Mouse (Mus musculus): ENCODE results near the gene Mettl8. TPM values are rescaled to one million over a fixed set of nuclear protein-coding genes. Genes with fewer than 3 reads are reported as not detected.

Mettl8 gene
- polyA plus RNA-seq, 1 experiment from 2014 or later, result 20.4 TPM

DNA sequence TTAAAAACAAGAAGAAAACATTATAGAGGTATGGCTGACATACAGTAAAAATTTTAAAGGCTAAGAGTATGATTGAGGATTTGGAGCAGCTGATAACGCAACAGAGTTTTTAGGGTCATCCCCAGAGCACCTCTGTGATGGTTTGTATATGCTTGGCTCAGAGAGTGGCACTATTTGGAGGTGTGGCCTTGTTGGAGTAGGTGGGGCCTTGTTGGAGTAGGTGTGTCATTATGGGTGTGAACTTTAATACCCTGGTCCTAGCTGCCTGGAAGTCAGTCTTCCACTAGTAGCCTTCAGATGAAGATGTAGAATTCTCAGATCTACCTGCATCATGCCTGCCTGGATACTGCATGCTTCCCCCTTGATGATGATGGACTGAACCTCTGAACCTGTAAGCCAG, 131.3 kb downstream of the Mettl8 start:
- WGBS, result 85% methylated on average over 1 of the region's 1 CpGs
- H3K9me3 ChIP-seq (ENCODE audit: control insufficient read depth, low read length), result no peaks in the 10 kb centered on the region
- H3K27ac ChIP-seq (replicated peaks; ENCODE audit: low read depth, low read length), result no peak overlapping the region
- no peak overlapping the region for H3K9ac ChIP-seq (ENCODE audit: low read length)
- DNase-seq (ENCODE audit: low spot score) (no peak), ATAC-seq (ENCODE audit: insufficient number of reproducible peaks, low FRiP score, low TSS enrichment, low read depth) (no peak)
- no peaks in the 10 kb centered on the region for H3K27me3 ChIP-seq (ENCODE audit: control insufficient read depth, insufficient read depth, low read length)
- no peaks in the 10 kb centered on the region; the same call in 1 of the 2 replicates for H3K4me1 ChIP-seq (ENCODE audit: control insufficient read depth, insufficient read depth, low read length)
- no peaks in the 10 kb centered on the region for H3K36me3 ChIP-seq (ENCODE audit: control insufficient read depth, insufficient read depth, low read length)
- H3K4me3 ChIP-seq (ENCODE audit: low read depth, low read length), result no peak overlapping the region
- H3K4me2 ChIP-seq (ENCODE audit: low read depth, severe bottlenecking), result no peak overlapping the region

DNA sequence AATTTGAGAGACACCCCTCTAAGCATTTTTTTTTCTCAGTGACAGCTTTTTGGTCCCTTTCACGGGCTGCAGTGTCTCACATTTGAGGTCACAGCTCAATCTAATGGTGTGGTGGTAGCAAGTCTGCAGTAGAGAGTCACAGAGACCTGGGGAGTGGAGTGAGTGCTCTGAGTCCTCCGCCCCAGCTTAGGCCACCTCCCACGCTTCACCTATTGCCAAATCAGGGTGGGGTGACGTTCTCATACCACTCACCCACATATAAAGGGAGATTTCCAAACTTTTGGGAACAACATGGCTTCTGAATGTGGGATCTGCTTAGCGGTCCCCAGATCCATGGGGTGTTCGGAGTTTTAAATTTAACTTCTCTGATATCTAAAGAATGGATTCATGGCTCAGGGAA, 132.6 kb downstream of the Mettl8 start:
- Histone ChIP-seq H3K4me1 (ENCODE audit: control insufficient read depth, insufficient read depth, low read length) (no peaks in the 10 kb centered on the region; the same call in 1 of the 2 replicates), H3K27ac (replicated peaks; ENCODE audit: low read depth, low read length) (no peak overlapping the region), H3K36me3 (ENCODE audit: control insufficient read depth, insufficient read depth, low read length) (no peaks in the 10 kb centered on the region), H3K4me3 (ENCODE audit: low read depth, low read length) (no peak overlapping the region), H3K4me2 (ENCODE audit: low read depth, severe bottlenecking) (no peak overlapping the region), H3K27me3 (ENCODE audit: control insufficient read depth, insufficient read depth, low read length) (no peaks in the 10 kb centered on the region), H3K9me3 (ENCODE audit: control insufficient read depth, low read length) (no peaks in the 10 kb centered on the region), H3K9ac (ENCODE audit: low read length) (no peak overlapping the region)
- 73% methylated on average over 6 of the region's 6 CpGs for WGBS
- no peak for ATAC-seq (ENCODE audit: insufficient number of reproducible peaks, low FRiP score, low TSS enrichment, low read depth)
- DNase-seq (ENCODE audit: low spot score), result no peak

DNA sequence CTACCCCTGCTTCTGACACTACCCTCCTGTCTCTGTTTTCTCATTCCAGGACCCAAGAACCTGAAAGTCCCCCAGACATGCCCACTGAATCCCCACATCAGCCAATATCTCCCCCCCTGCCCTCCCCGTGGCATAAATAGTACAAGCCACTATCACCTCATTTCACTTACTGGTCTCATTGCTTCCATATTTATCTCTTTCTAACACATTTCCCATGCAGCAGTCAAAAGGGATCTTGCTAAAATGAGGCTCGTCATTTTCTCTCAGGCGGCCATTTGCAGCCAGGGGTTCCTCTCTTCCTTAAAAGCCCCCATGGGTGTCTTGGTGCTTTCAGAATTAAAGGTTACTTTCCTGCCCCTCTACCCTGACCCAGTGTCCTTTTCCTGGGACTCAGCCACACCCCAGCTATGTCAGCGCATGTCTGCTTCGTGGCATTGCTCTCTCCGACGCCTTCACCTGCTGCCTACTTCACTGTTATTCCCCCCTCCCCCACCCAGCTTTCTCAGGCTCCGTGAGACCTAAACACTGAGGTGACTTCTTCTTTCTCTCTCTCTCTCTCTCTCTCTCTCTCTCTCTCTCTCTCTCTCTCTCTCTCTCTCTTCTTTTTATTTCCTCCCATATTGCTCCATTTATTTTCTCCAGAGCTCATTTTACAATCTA, 134.3 kb downstream of the Mettl8 start:
- no peak for DNase-seq (ENCODE audit: low spot score)
- no peaks in the 10 kb centered on the region for H3K9me3 ChIP-seq (ENCODE audit: control insufficient read depth, low read length)
- no peak overlapping the region for H3K27ac ChIP-seq (replicated peaks; ENCODE audit: low read depth, low read length)
- H3K4me1 ChIP-seq (ENCODE audit: control insufficient read depth, insufficient read depth, low read length), result no peaks in the 10 kb centered on the region; the same call in 1 of the 2 replicates
- WGBS, result 60% methylated on average over 8 of the region's 8 CpGs
- no peak overlapping the region for H3K9ac ChIP-seq (ENCODE audit: low read length)
- no peaks in the 10 kb centered on the region for H3K36me3 ChIP-seq (ENCODE audit: control insufficient read depth, insufficient read depth, low read length)
- no peak for ATAC-seq (ENCODE audit: insufficient number of reproducible peaks, low FRiP score, low TSS enrichment, low read depth)
- no peak overlapping the region for H3K4me3 ChIP-seq (ENCODE audit: low read depth, low read length)
- H3K27me3 ChIP-seq (ENCODE audit: control insufficient read depth, insufficient read depth, low read length), result no peaks in the 10 kb centered on the region
- no peak overlapping the region for H3K4me2 ChIP-seq (ENCODE audit: low read depth, severe bottlenecking)

DNA sequence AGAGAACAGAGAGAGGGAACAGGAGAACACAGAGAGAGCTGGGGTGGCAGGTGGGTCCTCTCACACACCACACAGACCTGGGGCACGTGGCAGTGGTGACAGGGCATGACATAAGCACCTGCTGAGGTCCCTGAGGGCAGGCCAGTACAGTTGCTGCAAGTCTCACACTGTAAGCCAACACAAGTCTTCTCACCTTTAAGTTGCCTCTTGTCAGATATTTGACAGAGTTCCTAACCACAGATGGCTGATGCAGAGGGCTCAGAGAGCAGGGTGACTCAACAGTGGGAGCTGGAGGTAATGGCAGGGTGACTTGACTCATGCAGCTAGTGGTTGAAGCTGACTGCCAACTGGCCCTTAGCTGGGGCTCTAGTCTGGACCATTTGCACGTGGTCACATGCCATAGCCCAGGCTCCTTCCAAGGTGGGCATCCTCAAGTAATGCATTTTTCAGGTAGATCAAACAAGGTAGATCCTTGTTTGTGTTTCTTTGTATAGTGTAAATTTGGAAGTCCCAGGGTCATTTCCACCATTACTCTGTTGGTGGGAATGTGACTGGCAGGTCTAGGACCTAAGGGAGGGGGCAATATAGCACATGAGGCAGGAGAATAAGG, 135.4 kb downstream of the Mettl8 start:
- ATAC-seq (ENCODE audit: insufficient number of reproducible peaks, low FRiP score, low TSS enrichment, low read depth), result no peak
- 70% methylated on average over 2 of the region's 2 CpGs for WGBS

DNA sequence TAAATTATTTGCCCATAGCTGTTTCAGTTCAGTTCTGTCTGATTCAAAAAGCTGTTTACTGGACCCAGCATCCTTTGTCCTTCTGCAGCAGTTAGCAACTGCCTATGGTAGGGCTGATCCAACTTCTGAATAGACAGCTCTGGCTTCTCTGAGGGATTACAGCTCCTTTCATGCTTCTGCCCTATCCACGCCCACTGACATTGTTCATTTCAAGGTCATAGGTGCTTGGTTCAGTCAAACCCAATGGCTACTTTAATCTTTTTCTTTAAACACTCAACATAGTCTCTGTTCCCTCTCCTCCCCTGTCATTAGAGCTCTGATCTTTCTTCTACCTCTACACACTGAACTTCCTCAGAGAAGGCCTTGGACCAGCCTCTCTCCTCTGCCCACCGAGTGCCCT, 136.9 kb downstream of the Mettl8 start:
- Histone ChIP-seq H3K27me3 (ENCODE audit: control insufficient read depth, insufficient read depth, low read length) (no peaks in the 10 kb centered on the region), H3K9me3 (ENCODE audit: control insufficient read depth, low read length) (no peaks in the 10 kb centered on the region), H3K36me3 (ENCODE audit: control insufficient read depth, insufficient read depth, low read length) (no peaks in the 10 kb centered on the region), H3K9ac (ENCODE audit: low read length) (no peak overlapping the region), H3K4me3 (ENCODE audit: low read depth, low read length) (no peak overlapping the region), H3K27ac (replicated peaks; ENCODE audit: low read depth, low read length) (no peak overlapping the region), H3K4me1 (ENCODE audit: control insufficient read depth, insufficient read depth, low read length) (no peaks in the 10 kb centered on the region; the same call in 1 of the 2 replicates), H3K4me2 (ENCODE audit: low read depth, severe bottlenecking) (no peak overlapping the region)
- WGBS, result 87% methylated on average over 2 of the region's 2 CpGs
- ATAC-seq (ENCODE audit: insufficient number of reproducible peaks, low FRiP score, low TSS enrichment, low read depth), result no peak
- no peak for DNase-seq (ENCODE audit: low spot score)

More for the DNA sequence above, 135.4 kb downstream of the Mettl8 start:
- Histone ChIP-seq H3K4me3 (ENCODE audit: low read depth, low read length) (no peak overlapping the region), H3K9ac (ENCODE audit: low read length) (no peak overlapping the region), H3K4me1 (ENCODE audit: control insufficient read depth, insufficient read depth, low read length) (no peaks in the 10 kb centered on the region; the same call in 1 of the 2 replicates), H3K27ac (replicated peaks; ENCODE audit: low read depth, low read length) (no peak overlapping the region), H3K36me3 (ENCODE audit: control insufficient read depth, insufficient read depth, low read length) (no peaks in the 10 kb centered on the region), H3K4me2 (ENCODE audit: low read depth, severe bottlenecking) (no peak overlapping the region), H3K27me3 (ENCODE audit: control insufficient read depth, insufficient read depth, low read length) (no peaks in the 10 kb centered on the region), H3K9me3 (ENCODE audit: control insufficient read depth, low read length) (no peaks in the 10 kb centered on the region)
- DNase-seq (ENCODE audit: low spot score), result no peak

Other genes with a start within 250 kb of the Mettl8 start
- gene Tlk1, start 229.9 kb downstream of the Mettl8 start, polyA plus RNA-seq (2014; fragmentation: Nextera tagmentation; extraction: Ambion mirVana), result 40.4 and 41.7 TPM in 2 replicates
- gene Dcaf17, start 255 bp downstream of the Mettl8 start, polyA plus RNA-seq (2014; fragmentation: Nextera tagmentation; extraction: Ambion mirVana), result 30.3 and 30.5 TPM in 2 replicates
- 0.60 and 0.67 TPM in 2 replicates for gene Cybrd1, start 62.3 kb upstream of the Mettl8 start, polyA plus RNA-seq (2014; fragmentation: Nextera tagmentation; extraction: Ambion mirVana)
- 128 and 140 TPM in 2 replicates for gene Dync1i2, start 156.1 kb upstream of the Mettl8 start, polyA plus RNA-seq (2014; fragmentation: Nextera tagmentation; extraction: Ambion mirVana)